Mouse (Mus musculus): Measurements from ENCODE around the gene Vps51. TPM values are rescaled to one million over a fixed set of nuclear protein-coding genes. Genes with fewer than 3 reads are reported as not detected.

Vps51 gene
- polyA plus RNA-seq, 1 experiment from 2014 or later = 65.0 TPM

DNA sequence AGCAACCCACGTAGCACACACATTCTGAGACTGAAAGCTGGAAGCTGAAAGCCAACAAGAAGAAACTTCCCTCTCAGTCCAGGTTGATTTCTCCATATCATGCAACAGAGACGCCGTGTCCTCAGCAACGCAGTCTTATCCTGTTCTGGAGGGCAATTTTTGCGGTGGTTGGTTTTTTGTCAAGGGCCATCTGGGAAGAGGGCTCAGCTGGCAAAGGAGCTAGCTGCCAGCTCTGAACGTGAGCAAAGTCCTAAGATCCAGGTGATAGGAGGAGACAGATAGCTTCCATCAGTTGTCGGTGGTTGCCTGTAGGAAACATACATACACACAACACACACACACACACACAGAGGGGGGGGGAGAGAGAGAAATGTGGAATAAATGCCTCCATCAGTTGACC, 38.7 kb downstream of the Vps51 start:
- Histone ChIP-seq H3K4me3 (ENCODE audit: low read depth, low read length) (no peak overlapping the region), H3K9me3 (ENCODE audit: control insufficient read depth, low read length) (no peaks in the 10 kb centered on the region), H3K9ac (ENCODE audit: low read length) (no peak overlapping the region), H3K27ac (ENCODE audit: low read depth) (no peak overlapping the region), H3K27me3 (replicated peaks; ENCODE audit: control insufficient read depth, insufficient read depth, low read length) (no peaks in the 10 kb centered on the region), H3K36me3 (ENCODE audit: control insufficient read depth, insufficient read depth, low read length) (no peaks in the 10 kb centered on the region), H3K4me2 (ENCODE audit: low read length) (no peak overlapping the region), H3K4me1 (replicated peaks; ENCODE audit: control insufficient read depth, insufficient read depth, low read length) (no peaks in the 10 kb centered on the region)
- WGBS = 81% methylated on average over 7 of the region's 7 CpGs
- DNase-seq (ENCODE audit: low spot score) (no peak), ATAC-seq (replicated peaks; ENCODE audit: low FRiP score, low TSS enrichment, low read depth) (no peak)

DNA sequence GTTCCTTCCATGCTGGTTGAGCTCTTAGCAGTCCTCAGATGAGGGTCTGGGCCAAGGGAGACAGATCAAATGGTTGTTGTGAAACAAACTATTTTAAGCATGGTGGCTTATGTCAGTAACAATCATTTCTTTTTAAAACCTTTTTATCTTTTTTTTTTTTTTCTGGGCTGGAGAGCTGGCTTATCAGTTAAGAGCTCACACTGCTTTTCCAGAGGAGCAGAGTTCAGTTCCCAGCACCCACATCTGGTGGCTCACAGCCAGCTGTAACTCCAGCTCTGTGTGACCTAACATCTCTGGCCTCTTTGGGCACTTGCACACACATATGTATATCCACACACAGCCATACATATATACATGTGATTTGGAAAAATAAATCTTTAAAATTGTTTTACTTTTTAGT, 39.3 kb downstream of the Vps51 start:
- no peaks in the 10 kb centered on the region for H3K9me3 ChIP-seq (ENCODE audit: control insufficient read depth, low read length)
- H3K4me3 ChIP-seq (ENCODE audit: low read depth, low read length) = no peak overlapping the region
- H3K36me3 ChIP-seq (ENCODE audit: control insufficient read depth, insufficient read depth, low read length) = no peaks in the 10 kb centered on the region
- ATAC-seq (replicated peaks; ENCODE audit: low FRiP score, low TSS enrichment, low read depth) (no peak), DNase-seq (ENCODE audit: low spot score) (no peak)
- H3K9ac ChIP-seq (ENCODE audit: low read length) = no peak overlapping the region
- no peak overlapping the region for H3K27ac ChIP-seq (ENCODE audit: low read depth)
- no peak overlapping the region for H3K4me2 ChIP-seq (ENCODE audit: low read length)
- H3K27me3 ChIP-seq (replicated peaks; ENCODE audit: control insufficient read depth, insufficient read depth, low read length) = no peaks in the 10 kb centered on the region
- H3K4me1 ChIP-seq (replicated peaks; ENCODE audit: control insufficient read depth, insufficient read depth, low read length) = no peaks in the 10 kb centered on the region

DNA sequence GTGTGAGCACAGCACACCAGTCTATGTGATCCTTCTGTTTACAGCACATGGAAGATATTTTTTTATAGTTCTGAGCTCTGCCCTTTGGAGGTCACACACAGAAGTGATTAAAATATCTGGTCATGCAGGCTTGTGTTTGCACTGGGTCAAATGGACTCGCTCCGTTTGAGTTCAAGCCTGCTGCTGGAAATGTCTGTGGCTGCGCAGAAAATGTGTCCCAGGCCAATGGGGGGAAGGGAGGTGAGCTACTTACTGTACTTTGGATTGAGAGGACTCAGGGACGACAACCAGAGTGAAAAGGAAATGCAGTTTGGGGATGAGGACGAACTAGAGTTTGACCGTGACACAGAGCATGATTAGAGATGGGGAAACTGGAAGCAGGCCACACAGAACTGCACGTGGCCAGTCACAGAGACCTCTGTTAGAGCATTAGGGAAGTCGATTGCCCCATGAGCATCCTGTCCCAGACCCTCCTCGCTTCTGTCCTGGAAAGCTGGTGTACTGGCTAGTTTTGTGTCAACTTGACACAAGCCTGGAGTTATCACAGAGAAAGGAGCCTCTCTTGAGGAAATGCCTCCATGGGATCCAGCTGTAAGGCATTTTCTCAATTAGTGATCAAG, 41.0 kb downstream of the Vps51 start:
- H3K4me1 ChIP-seq (replicated peaks; ENCODE audit: control insufficient read depth, insufficient read depth, low read length) = no peaks in the 10 kb centered on the region
- no peaks in the 10 kb centered on the region for H3K27me3 ChIP-seq (replicated peaks; ENCODE audit: control insufficient read depth, insufficient read depth, low read length)
- no peak overlapping the region for H3K4me2 ChIP-seq (ENCODE audit: low read length)
- ATAC-seq (replicated peaks; ENCODE audit: low FRiP score, low TSS enrichment, low read depth) (no peak), DNase-seq (ENCODE audit: low spot score) (no peak)
- H3K27ac ChIP-seq (ENCODE audit: low read depth) = no peak overlapping the region
- no peak overlapping the region for H3K4me3 ChIP-seq (ENCODE audit: low read depth, low read length)
- H3K9me3 ChIP-seq (ENCODE audit: control insufficient read depth, low read length) = no peaks in the 10 kb centered on the region
- no peak overlapping the region for H3K9ac ChIP-seq (ENCODE audit: low read length)
- no peaks in the 10 kb centered on the region for H3K36me3 ChIP-seq (ENCODE audit: control insufficient read depth, insufficient read depth, low read length)
- 76% methylated on average over 9 of the region's 9 CpGs for WGBS

DNA sequence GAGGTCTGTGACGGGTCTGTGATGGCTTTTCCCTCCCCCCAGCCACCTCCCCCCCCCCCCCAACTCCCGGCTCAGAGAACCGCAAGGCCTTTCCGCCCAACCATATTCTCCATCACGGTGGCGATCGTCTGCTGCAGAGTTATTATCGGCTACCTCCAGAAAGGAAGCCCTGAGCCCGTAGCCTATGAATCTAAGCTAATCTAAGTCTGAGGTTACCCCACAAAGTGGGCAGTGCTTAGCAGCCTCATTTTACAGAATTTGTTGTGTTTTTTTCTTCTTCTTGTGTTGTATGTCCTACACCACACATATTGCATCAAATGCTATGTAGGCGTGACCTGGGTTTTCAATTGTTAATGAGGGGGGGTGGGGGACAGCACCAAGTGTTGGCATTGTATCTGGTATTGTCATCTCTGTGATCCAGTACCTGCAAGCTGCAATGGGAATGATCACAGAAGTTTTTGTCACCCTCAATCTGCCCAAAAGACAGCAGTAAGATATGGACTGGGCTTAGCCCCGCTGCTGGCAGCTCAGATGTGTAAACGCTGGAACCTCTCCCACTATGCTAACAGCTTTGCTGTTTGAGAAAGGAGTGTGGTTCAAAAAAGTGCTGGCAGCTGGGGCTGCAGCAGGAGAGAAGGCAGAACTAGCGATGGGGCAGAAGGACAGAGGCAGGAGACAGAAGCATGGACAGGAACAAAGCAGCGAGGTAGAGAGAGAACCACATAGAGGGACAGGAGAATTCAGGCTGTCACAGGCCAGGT, 46.3 kb downstream of the Vps51 start:
- Histone ChIP-seq H3K4me2 (ENCODE audit: low read length) (no peak overlapping the region), H3K36me3 (ENCODE audit: control insufficient read depth, insufficient read depth, low read length) (no peaks in the 10 kb centered on the region), H3K27me3 (replicated peaks; ENCODE audit: control insufficient read depth, insufficient read depth, low read length) (no peaks in the 10 kb centered on the region), H3K27ac (ENCODE audit: low read depth) (no peak overlapping the region), H3K4me1 (replicated peaks; ENCODE audit: control insufficient read depth, insufficient read depth, low read length) (no peaks in the 10 kb centered on the region), H3K4me3 (ENCODE audit: low read depth, low read length) (no peak overlapping the region), H3K9ac (ENCODE audit: low read length) (no peak overlapping the region), H3K9me3 (ENCODE audit: control insufficient read depth, low read length) (no peaks in the 10 kb centered on the region)
- no peak for ATAC-seq (replicated peaks; ENCODE audit: low FRiP score, low TSS enrichment, low read depth)
- WGBS = 70% methylated on average over 14 of the region's 14 CpGs
- DNase-seq (ENCODE audit: low spot score) = no peak

DNA sequence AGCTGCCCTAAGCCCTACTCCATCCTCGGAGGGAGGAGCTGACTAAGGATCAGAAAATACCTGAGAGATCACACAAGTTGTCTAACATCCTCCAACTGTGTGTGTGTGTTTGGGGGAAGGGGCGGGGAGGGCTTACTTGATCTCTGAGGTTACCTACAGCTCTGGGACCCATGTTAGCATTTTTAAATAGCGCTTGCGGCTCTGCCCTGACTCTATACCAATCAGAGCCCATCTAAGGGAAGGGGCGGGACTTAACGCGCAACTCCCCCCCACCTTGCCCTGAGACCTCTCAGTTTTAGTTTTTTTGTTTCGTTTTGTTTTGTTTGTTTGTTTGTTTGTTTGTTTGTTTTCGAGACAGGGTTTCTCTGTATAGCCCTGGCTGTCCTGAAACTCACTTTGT, 47.6 kb downstream of the Vps51 start:
- no peaks in the 10 kb centered on the region for H3K9me3 ChIP-seq (ENCODE audit: control insufficient read depth, low read length)
- no peak for ATAC-seq (replicated peaks; ENCODE audit: low FRiP score, low TSS enrichment, low read depth)
- no peak overlapping the region for H3K27ac ChIP-seq (ENCODE audit: low read depth)
- H3K36me3 ChIP-seq (ENCODE audit: control insufficient read depth, insufficient read depth, low read length) = no peaks in the 10 kb centered on the region
- no peak for DNase-seq (ENCODE audit: low spot score)
- no peak overlapping the region for H3K9ac ChIP-seq (ENCODE audit: low read length)
- WGBS = 74% methylated on average over 9 of the region's 9 CpGs
- H3K27me3 ChIP-seq (replicated peaks; ENCODE audit: control insufficient read depth, insufficient read depth, low read length) = no peaks in the 10 kb centered on the region
- H3K4me3 ChIP-seq (ENCODE audit: low read depth, low read length) = no peak overlapping the region
- no peaks in the 10 kb centered on the region for H3K4me1 ChIP-seq (replicated peaks; ENCODE audit: control insufficient read depth, insufficient read depth, low read length)
- no peak overlapping the region for H3K4me2 ChIP-seq (ENCODE audit: low read length)

DNA sequence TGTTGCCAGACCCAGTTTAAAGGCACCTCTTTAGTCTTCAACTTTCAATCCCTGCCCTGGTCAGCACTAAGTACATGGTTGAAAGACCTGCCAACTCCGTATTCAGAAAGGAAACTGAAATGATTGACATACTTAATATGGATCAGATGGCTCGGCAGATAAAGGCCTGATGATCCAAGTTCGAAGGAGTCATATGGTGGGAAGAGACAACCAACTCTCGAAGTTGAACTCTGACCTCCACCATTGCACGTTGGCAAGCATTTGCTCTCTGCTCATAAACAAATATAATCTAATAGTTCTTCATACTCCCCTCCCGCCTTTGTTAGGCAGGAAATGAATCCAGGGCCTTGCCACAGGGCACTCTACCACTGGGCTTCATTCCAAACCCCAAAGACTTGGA, 48.0 kb downstream of the Vps51 start:
- Histone ChIP-seq H3K27ac (ENCODE audit: low read depth) (no peak overlapping the region), H3K9me3 (ENCODE audit: control insufficient read depth, low read length) (no peaks in the 10 kb centered on the region), H3K4me1 (replicated peaks; ENCODE audit: control insufficient read depth, insufficient read depth, low read length) (no peaks in the 10 kb centered on the region), H3K36me3 (ENCODE audit: control insufficient read depth, insufficient read depth, low read length) (no peaks in the 10 kb centered on the region), H3K4me2 (ENCODE audit: low read length) (no peak overlapping the region), H3K27me3 (replicated peaks; ENCODE audit: control insufficient read depth, insufficient read depth, low read length) (no peaks in the 10 kb centered on the region), H3K4me3 (ENCODE audit: low read depth, low read length) (no peak overlapping the region), H3K9ac (ENCODE audit: low read length) (no peak overlapping the region)
- ATAC-seq (replicated peaks; ENCODE audit: low FRiP score, low TSS enrichment, low read depth) (no peak), DNase-seq (ENCODE audit: low spot score) (no peak)
- WGBS = 71% methylated on average over 6 of the region's 6 CpGs

DNA sequence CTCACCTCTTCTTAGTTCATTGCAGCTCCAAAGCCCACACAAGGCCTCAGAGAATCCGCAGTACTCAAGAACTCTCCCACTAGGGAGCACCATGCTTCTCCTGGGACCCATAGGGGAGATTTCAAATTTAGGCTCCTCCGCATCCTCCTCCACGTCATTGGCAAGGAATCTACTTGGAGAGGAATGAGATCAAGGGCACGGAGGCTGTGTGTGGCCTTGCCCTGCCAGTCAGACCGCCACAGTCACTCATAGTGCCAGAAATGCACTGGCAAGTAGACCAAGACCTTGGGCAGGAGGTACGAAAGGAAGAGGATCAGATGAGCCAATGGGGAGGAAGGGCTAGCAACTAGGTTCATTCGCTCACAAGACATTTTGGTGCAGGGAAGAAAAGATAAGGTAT, 53.1 kb downstream of the Vps51 start:
- H3K4me2 ChIP-seq (ENCODE audit: low read length) = no peak overlapping the region
- no peaks in the 10 kb centered on the region for H3K4me1 ChIP-seq (replicated peaks; ENCODE audit: control insufficient read depth, insufficient read depth, low read length)
- H3K9ac ChIP-seq (ENCODE audit: low read length) = no peak overlapping the region
- ATAC-seq (replicated peaks; ENCODE audit: low FRiP score, low TSS enrichment, low read depth) (no peak), DNase-seq (ENCODE audit: low spot score) (no peak)
- H3K27me3 ChIP-seq (replicated peaks; ENCODE audit: control insufficient read depth, insufficient read depth, low read length) = no peaks in the 10 kb centered on the region
- H3K4me3 ChIP-seq (ENCODE audit: low read depth, low read length) = no peak overlapping the region
- no peak overlapping the region for H3K27ac ChIP-seq (ENCODE audit: low read depth)
- WGBS = 82% methylated on average over 7 of the region's 7 CpGs
- no peaks in the 10 kb centered on the region for H3K9me3 ChIP-seq (ENCODE audit: control insufficient read depth, low read length)
- no peaks in the 10 kb centered on the region for H3K36me3 ChIP-seq (ENCODE audit: control insufficient read depth, insufficient read depth, low read length)

DNA sequence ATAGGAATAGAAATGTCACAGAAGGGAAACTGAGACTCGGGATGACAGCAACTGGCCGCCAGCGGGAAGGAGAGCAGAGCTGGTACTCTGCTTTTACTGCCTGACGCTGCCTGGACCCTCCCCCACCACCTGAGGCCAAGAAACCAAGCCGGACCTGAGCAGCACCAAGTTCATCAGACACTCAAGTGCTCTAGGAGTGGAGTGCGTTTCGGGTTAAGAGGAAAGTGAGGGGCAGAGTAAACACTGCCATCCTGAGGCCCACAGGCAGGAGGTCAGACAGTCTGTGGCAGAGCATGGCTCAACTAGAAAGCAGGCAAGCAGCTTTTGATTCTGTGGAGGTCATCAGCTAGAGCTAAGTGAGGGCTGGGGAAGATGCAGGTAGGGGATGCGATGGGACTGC, 54.0 kb downstream of the Vps51 start:
- H3K9ac ChIP-seq (ENCODE audit: low read length) = no peak overlapping the region
- H3K27ac ChIP-seq (ENCODE audit: low read depth) = no peak overlapping the region

DNA sequence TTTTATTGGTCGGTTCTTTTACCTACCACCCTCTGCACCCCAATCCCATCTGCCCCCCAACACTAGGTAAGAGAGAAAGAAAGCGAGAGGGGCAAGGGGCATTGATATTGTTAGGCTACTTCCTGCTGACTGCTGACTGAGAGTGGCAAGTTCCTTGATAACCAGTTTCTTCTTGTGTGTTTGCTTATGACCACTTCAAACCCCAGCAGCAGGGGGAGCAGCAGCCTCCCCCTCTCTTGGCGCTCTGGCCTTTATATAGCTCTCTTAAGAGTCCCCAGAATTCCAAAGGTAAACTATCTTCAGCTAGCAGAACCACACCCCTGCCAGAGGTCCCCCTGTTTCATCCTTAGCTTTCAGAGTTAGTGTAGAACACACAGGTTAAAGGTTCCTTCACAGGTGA, 56.8 kb downstream of the Vps51 start:
- ATAC-seq (replicated peaks; ENCODE audit: low FRiP score, low TSS enrichment, low read depth) = no peak
- no peak overlapping the region for H3K27ac ChIP-seq (ENCODE audit: low read depth)
- H3K9ac ChIP-seq (ENCODE audit: low read length) = no peak overlapping the region
- no peaks in the 10 kb centered on the region for H3K36me3 ChIP-seq (ENCODE audit: control insufficient read depth, insufficient read depth, low read length)
- no peaks in the 10 kb centered on the region for H3K9me3 ChIP-seq (ENCODE audit: control insufficient read depth, low read length)
- H3K27me3 ChIP-seq (replicated peaks; ENCODE audit: control insufficient read depth, insufficient read depth, low read length) = peaks cover 9% of the 10 kb centered on the region; the same call in 1 of the 2 replicates
- no peak overlapping the region for H3K4me2 ChIP-seq (ENCODE audit: low read length)
- no peak overlapping the region for H3K4me3 ChIP-seq (ENCODE audit: low read depth, low read length)
- H3K4me1 ChIP-seq (replicated peaks; ENCODE audit: control insufficient read depth, insufficient read depth, low read length) = peaks cover 6% of the 10 kb centered on the region; the same call in 1 of the 2 replicates
- no peak for DNase-seq (ENCODE audit: low spot score)
- 55% methylated on average over 3 of the region's 3 CpGs for WGBS

More for the DNA sequence above, 54.0 kb downstream of the Vps51 start:
- no peaks in the 10 kb centered on the region for H3K4me1 ChIP-seq (replicated peaks; ENCODE audit: control insufficient read depth, insufficient read depth, low read length)
- no peaks in the 10 kb centered on the region for H3K9me3 ChIP-seq (ENCODE audit: control insufficient read depth, low read length)
- no peak overlapping the region for H3K4me3 ChIP-seq (ENCODE audit: low read depth, low read length)
- H3K36me3 ChIP-seq (ENCODE audit: control insufficient read depth, insufficient read depth, low read length) = no peaks in the 10 kb centered on the region
- no peak overlapping the region for H3K4me2 ChIP-seq (ENCODE audit: low read length)
- no peak for ATAC-seq (replicated peaks; ENCODE audit: low FRiP score, low TSS enrichment, low read depth)
- 54% methylated on average over 8 of the region's 8 CpGs for WGBS
- DNase-seq (ENCODE audit: low spot score) = no peak
- no peaks in the 10 kb centered on the region for H3K27me3 ChIP-seq (replicated peaks; ENCODE audit: control insufficient read depth, insufficient read depth, low read length)
